Mouse (Mus musculus) cerebellum, adult 9-11 months (tissue): ENCODE measurements around the gene Gm10377.
"Not testable (repeated sequence)": the region's sequence is repeated elsewhere in the genome, so short reads cannot be mapped to it uniquely, and the experiment has no call there.

ENCODE experiments used
- DNase-seq: peaks from one replicate; pipeline ENCODE4 v3.0.0; 2022

Gene Gm10377

DNA sequence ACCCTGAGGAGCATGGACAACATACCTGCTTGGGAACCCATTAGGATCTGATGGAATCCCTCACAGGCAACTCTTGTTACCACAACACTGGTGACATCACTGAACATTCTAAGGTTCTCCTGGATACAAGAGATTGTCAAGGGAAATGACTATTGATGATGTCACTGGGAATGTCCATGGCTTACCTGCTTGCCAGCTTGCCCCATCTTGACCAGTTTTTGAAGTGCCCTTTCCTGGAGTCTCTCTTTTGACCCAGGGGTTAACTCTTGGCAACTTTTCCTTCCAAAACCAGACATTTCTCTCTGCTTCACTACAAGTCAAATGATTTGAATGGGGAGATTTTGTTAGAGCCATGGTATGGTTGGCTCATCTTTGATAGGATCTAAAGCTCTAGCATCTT, at the start of gene Gm10377:
Gene Gm10377 (minus strand): TSS at position 101 of the 400 bp plus-strand sequence.
- not testable (repeated sequence) for DNase-seq

DNA sequence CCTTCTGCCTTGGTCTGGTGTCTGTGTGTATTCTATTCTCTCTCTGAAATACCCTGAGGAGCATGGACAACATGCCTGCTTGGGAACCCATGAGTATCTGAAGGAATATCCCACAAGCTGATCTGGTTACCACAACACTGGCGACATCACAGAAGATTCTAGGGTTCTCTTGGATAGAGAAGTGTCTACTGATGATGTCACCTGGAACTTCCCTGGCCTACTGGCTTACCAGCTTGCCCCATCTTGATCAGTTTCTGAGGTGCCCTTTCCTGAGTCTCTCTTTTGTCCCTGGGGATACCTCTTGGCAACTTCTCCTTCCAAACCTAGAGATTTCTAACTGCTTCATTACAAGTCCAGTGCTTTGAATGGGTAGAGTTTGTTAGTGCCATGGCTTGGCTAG, 29.1 kb downstream of the Gm10377 start, which contains the start of gene Gm3015:
Gene Gm3015 (minus strand): TSS at position 101 of the 400 bp plus-strand sequence.
- not testable (repeated sequence) for DNase-seq
